Mouse (Mus musculus): ENCODE measurements at regions not wholly inside any gene's neighbourhood (a gene's known extent, or its start where the extent isn't known, plus 50 kb on each side); places are given as distances from the start of the nearest gene placed in this dataset.
"Not testable (repeated sequence)": the region's sequence is repeated elsewhere in the genome, so short reads cannot be mapped to it uniquely, and the experiment has no call there.

- no peak for DNase-seq (ENCODE audit: low read depth, low spot score)
These were observed 245.7 kb downstream of the Slco4c1 start for GRCm38 (mm10) chr1:96626271-96626670.

GRCm38 (mm10) chr1:96625326-96625725 lies 246.6 kb downstream of the Slco4c1 start:
- not testable (repeated sequence) for DNase-seq (ENCODE audit: low read depth, low spot score)

GRCm38 (mm10) chr1:96596141-96596540 lies 275.8 kb downstream of the Slco4c1 start:
- DNase-seq (ENCODE audit: low read depth, low spot score), result no peak

GRCm38 (mm10) chr1:96569281-96569680 lies 302.7 kb downstream of the Slco4c1 start:
- DNase-seq (ENCODE audit: low read depth, low spot score), result no peak

GRCm38 (mm10) chr1:96563279-96563910 lies 308.6 kb downstream of the Slco4c1 start:
- DNase-seq (ENCODE audit: low read depth, low spot score), result no peak

GRCm38 (mm10) chr1:96556258-96556657 lies 315.7 kb downstream of the Slco4c1 start:
- peak; percentile 24 for DNase-seq (ENCODE audit: low read depth, low spot score)

GRCm38 (mm10) chr1:96519347-96519746 lies 352.6 kb downstream of the Slco4c1 start:
- DNase-seq (ENCODE audit: low read depth, low spot score), result no peak

- no peak for DNase-seq (ENCODE audit: low read depth, low spot score)
These were observed 371.0 kb downstream of the Slco4c1 start for GRCm38 (mm10) chr1:96501007-96501406.

GRCm38 (mm10) chr1:96482816-96483215 lies 389.2 kb downstream of the Slco4c1 start:
- DNase-seq (ENCODE audit: low read depth, low spot score), result no peak

- DNase-seq (ENCODE audit: low read depth, low spot score), result no peak
These were observed 421.1 kb downstream of the Slco4c1 start for GRCm38 (mm10) chr1:96450852-96451251.

GRCm38 (mm10) chr1:96445215-96445614 lies 426.8 kb downstream of the Slco4c1 start:
- peak; percentile 7 for DNase-seq (ENCODE audit: low read depth, low spot score)

- DNase-seq (ENCODE audit: low read depth, low spot score), result no peak
These were observed 438.9 kb downstream of the Slco4c1 start for GRCm38 (mm10) chr1:96433057-96433456.

GRCm38 (mm10) chr1:96423481-96423880 lies 448.5 kb downstream of the Slco4c1 start:
- no peak for DNase-seq (ENCODE audit: low read depth, low spot score)

- no peak for DNase-seq (ENCODE audit: low read depth, low spot score)
These were observed 460.9 kb downstream of the Slco4c1 start for GRCm38 (mm10) chr1:96410837-96411612.

- no peak for DNase-seq (ENCODE audit: low read depth, low spot score)
These were observed 474.0 kb downstream of the Slco4c1 start for GRCm38 (mm10) chr1:96397982-96398381.

- no peak for DNase-seq (ENCODE audit: low read depth, low spot score)
These were observed 483.6 kb downstream of the Slco4c1 start for GRCm38 (mm10) chr1:96388417-96388816.

GRCm38 (mm10) chr1:96385916-96386315 lies 486.1 kb downstream of the Slco4c1 start:
- no peak for DNase-seq (ENCODE audit: low read depth, low spot score)

GRCm38 (mm10) chr1:96362713-96363441 lies 509.1 kb downstream of the Slco4c1 start:
- DNase-seq (ENCODE audit: low read depth, low spot score), result no peak

GRCm38 (mm10) chr1:96347231-96347630 lies 524.7 kb downstream of the Slco4c1 start:
- no peak for DNase-seq (ENCODE audit: low read depth, low spot score)

- peak; percentile 3 for DNase-seq (ENCODE audit: low read depth, low spot score)
These were observed 525.4 kb downstream of the Slco4c1 start for GRCm38 (mm10) chr1:96346465-96347002.

- DNase-seq (ENCODE audit: low read depth, low spot score), result peak; percentile 58
These were observed 556.2 kb downstream of the Slco4c1 start for GRCm38 (mm10) chr1:96315721-96316120.

- no peak for DNase-seq (ENCODE audit: low read depth, low spot score)
These were observed 570.7 kb downstream of the Slco4c1 start for GRCm38 (mm10) chr1:96301238-96301637.
